Mouse (Mus musculus) C3H10T1/2 (cell line): ENCODE data around the gene Ubac1. TPM values are rescaled to one million over a fixed set of nuclear protein-coding genes. Genes with fewer than 3 reads are reported as not detected.

ENCODE experiments used
- polyA plus RNA-seq, 2 experiments: library from polyadenylated mRNA; unstranded; fragments of >200 nt; fragmentation: generic; extraction: Trizol; gene quantifications; one replicate each; pipeline ENCODE4 v1.2.1; 2012; ENCODE audit warnings: missing spikeins in 2 of 2

The Ubac1 gene
- 10 to 100 TPM; 44.8 to 51.9 TPM for polyA plus RNA-seq

DNA sequence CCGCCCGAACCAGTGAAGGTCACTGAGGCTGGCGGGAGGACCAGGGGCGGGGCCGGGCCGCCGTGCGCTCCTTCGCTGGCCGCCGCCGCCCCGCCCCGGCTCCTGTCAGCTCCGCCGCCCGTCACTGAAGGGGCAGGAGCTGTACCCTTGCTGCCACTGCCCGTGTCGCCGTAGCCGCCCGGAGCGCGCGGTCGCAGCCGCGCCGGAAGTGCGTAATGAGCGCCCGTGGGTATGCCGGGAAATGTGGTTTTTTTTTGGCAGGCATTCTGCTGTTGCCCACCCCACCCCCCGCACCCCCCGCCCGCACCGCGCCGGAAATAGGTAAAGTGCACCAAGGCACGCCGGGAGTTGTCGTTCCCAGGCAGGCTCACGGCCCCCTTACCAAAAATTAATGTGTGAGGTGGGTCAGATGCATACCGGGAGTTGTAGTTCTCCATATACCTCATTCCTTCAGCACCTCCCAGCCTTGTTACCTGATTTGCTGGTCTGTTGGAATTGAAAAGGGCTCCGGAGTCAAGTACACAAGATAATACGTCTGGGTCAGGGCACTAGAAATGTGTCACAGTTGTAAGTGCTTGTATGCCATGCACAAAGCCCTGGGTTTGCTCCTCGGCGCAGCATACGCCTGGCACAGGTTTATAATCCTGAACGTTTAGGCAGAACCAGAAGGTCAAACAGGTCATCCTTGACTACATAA, at the start of gene Ubac1:
TSS of gene Ubac1 (minus strand) at position 187 of the 697 bp plus-strand sequence.

DNA sequence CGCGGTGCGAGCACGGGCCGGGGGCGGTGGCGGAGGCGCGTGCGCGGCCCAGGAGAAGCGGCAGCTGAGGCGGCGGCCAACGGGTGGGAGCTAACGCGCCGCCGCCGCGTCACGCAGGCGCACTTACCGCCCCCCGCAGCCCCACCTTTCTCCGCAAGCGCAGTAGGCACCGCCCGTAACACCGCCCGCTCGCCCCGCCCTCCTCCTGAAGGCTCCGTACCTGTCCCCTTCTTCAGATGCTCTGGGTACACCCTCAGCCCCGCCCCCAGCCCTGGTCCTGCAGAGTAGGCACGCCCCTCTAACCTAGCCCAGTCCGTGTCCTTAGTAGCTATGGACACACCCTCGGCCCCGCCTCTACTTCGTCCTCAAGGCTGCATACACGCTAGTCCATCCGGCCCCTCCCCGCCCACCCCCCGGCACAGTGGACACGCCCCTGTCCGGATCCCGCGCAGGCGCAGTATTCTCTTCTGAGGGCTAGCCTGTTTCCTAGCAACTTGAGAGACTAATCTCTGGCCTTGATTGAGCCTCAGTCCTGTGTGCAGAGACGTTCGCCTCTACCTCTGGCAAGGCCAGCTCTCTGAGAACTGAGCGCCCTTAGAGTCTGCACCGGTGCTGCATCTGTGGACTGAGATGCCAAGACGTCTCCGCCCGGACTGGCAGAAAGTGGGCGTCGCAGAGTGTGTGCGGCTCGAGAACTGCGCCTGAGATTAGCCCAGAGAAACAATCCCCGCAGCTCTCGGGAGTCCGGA, 38.2 kb downstream of the Ubac1 start, which contains the start of gene Camsap1:
TSS of gene Camsap1 (minus strand) at position 124 of the 749 bp plus-strand sequence.

Other genes with a start within 250 kb of the Ubac1 start
- not detected for gene Lcn11, start 244.7 kb downstream of the Ubac1 start, polyA plus RNA-seq
- gene Gm13539, start 239.5 kb downstream of the Ubac1 start, polyA plus RNA-seq = not detected
- not detected for gene Glt6d1, start 205.9 kb downstream of the Ubac1 start, polyA plus RNA-seq
- gene Lcn9, start 198.6 kb downstream of the Ubac1 start, polyA plus RNA-seq = not detected
- not detected for gene Sohlh1, start 174.5 kb downstream of the Ubac1 start, polyA plus RNA-seq
- gene Kcnt1, start 158.0 kb downstream of the Ubac1 start, polyA plus RNA-seq = under 1 TPM in 1 of 2 experiments, not detected in 1; 0.06 TPM
- gene Camsap1, start 38.5 kb downstream of the Ubac1 start, polyA plus RNA-seq = 1 to 10 TPM; 1.3 to 7.8 TPM
- gene Nacc2, start 101.5 kb upstream of the Ubac1 start, polyA plus RNA-seq = 10 to 100 TPM in 1 of 2 experiments, 1 to 10 TPM in 1; 7.5 to 29.3 TPM
- under 1 TPM in 1 of 2 experiments, not detected in 1; 0.02 TPM for gene Lhx3, start 186.5 kb upstream of the Ubac1 start, polyA plus RNA-seq
- gene Qsox2, start 215.8 kb upstream of the Ubac1 start, polyA plus RNA-seq = 1 to 10 TPM; 1.5 to 7.5 TPM